Mouse (Mus musculus) urinary bladder, postnatal 14 days (tissue): ENCODE measurements around the gene Rc3h1.
"Not testable (repeated sequence)": the region's sequence is repeated elsewhere in the genome, so short reads cannot be mapped to it uniquely, and the experiment has no call there.

Source experiments
- DNase-seq: peaks from one replicate; pipeline ENCODE4 v3.0.0; 2021; ENCODE audit warnings: low spot score

Gene Rc3h1

GRCm38 (mm10) chr1:160967268-160967667 lies 61.0 kb downstream of the Rc3h1 start:
- DNase-seq: peak; percentile 11

GRCm38 (mm10) chr1:160968643-160969042 lies 62.4 kb downstream of the Rc3h1 start:
- DNase-seq: no peak

- no peak for DNase-seq
Observed at GRCm38 (mm10) chr1:160978071-160978735, 72.0 kb downstream of the Rc3h1 start, which contains the start of gene Serpinc1. TSS of gene Serpinc1 (plus strand) at chr1:160978585.

- DNase-seq: no peak
Observed at GRCm38 (mm10) chr1:160980021-160980420, 73.8 kb downstream of the Rc3h1 start.

GRCm38 (mm10) chr1:160980537-160981234 lies 74.5 kb downstream of the Rc3h1 start:
- no peak for DNase-seq

- DNase-seq: no peak
Observed at GRCm38 (mm10) chr1:160981337-160981736, 75.1 kb downstream of the Rc3h1 start.

- DNase-seq: no peak
Observed at GRCm38 (mm10) chr1:160982887-160983286, 76.7 kb downstream of the Rc3h1 start.

- not testable (repeated sequence) for DNase-seq
Observed at GRCm38 (mm10) chr1:160984731-160985130, 78.5 kb downstream of the Rc3h1 start.

- DNase-seq: no peak
Observed at GRCm38 (mm10) chr1:160985477-160985876, 79.3 kb downstream of the Rc3h1 start.

GRCm38 (mm10) chr1:160986881-160987635 lies 80.8 kb downstream of the Rc3h1 start:
- DNase-seq: no peak

- no peak for DNase-seq
Observed at GRCm38 (mm10) chr1:160989395-160989794, 83.2 kb downstream of the Rc3h1 start.

- DNase-seq: no peak
Observed at GRCm38 (mm10) chr1:160993851-160994250, 87.6 kb downstream of the Rc3h1 start.

- no peak for DNase-seq
Observed at GRCm38 (mm10) chr1:161004942-161005341, 98.7 kb downstream of the Rc3h1 start.

- DNase-seq: no peak
Observed at GRCm38 (mm10) chr1:161005526-161005925, 99.3 kb downstream of the Rc3h1 start.

GRCm38 (mm10) chr1:161006471-161006870 lies 100.3 kb downstream of the Rc3h1 start:
- no peak for DNase-seq

GRCm38 (mm10) chr1:161008038-161008437 lies 101.8 kb downstream of the Rc3h1 start:
- no peak for DNase-seq

GRCm38 (mm10) chr1:161010436-161010835 lies 104.2 kb downstream of the Rc3h1 start:
- DNase-seq: no peak

GRCm38 (mm10) chr1:161016378-161016777 lies 110.2 kb downstream of the Rc3h1 start:
- DNase-seq: no peak

GRCm38 (mm10) chr1:161020051-161020450 lies 113.8 kb downstream of the Rc3h1 start:
- DNase-seq: no peak
